Comparison of ENCODE assay signal across 8 mouse cellular contexts in genomic region chr12:11436497-11437265, GRCm38 (mm10). TPM values are rescaled to one million over a fixed set of nuclear protein-coding genes. Genes with fewer than 3 reads are reported as not detected.
DNase-seq lines count a peak whose midpoint lies in the region; ATAC-seq lines count a peak whose summit lies in the region.

Gene Vsnl1 (minus strand): TSS chr12:11436613.

- 0 out of 2 replicates have a peak within 1 kb of the TSS, but pooled peaks have one; percentile 4 for H3K9ac ChIP-seq in intestine, embryonic 15.5 days

- no peaks in the 10 kb centered on the region for H3K36me3 ChIP-seq in intestine, embryonic 15.5 days

- no peak within 1 kb of the TSS for H3K27ac ChIP-seq in intestine, embryonic 15.5 days

- WGBS in intestine, embryonic 15.5 days, result 3% methylated on average over 34 of the region's 34 CpGs

- H3K9me3 ChIP-seq in intestine, embryonic 15.5 days, result no peaks in the 10 kb centered on the region

- peak within 1 kb of the TSS; percentile 66 for H3K4me2 ChIP-seq in intestine, embryonic 15.5 days (replicated peaks)

- peaks cover 11% of the 10 kb centered on the region; the same call in 1 of the 2 replicates for H3K27me3 ChIP-seq in intestine, embryonic 15.5 days (replicated peaks)

- intact Hi-C loops in gastrocnemius, postnatal 14 days (cut with DNase I; ENCODE audit: low total_unique reads), result no loop called here

- DNase-seq in ZHBTc4 (ENCODE audit: low read depth, low spot score), result peak; percentile 85
- DNase-seq in embryo, embryonic 10 days (ENCODE audit: low spot score), result peak; percentile 88
- DNase-seq in gastrocnemius, postnatal 14 days, result peak; percentile 68
- peak; percentile 79 to 92 for DNase-seq in left cerebral cortex, adult 9 months (ENCODE audit: low spot score in 2 of 2)
- DNase-seq in mesoderm, embryonic 11.5 days (ENCODE audit: low read depth, low spot score), result peak; percentile 90
- DNase-seq in right cerebral cortex, postnatal 4 days, result peak; percentile 84

- H3K4me3 ChIP-seq in intestine, embryonic 15.5 days (replicated peaks), result peak within 1 kb of the TSS; percentile 34

- ATAC-seq in intestine, embryonic 15.5 days, result peak; percentile 93
- no peak for ATAC-seq in granulocyte monocyte progenitor cell, adult 5-6 weeks (replicated peaks; ENCODE audit: poor library complexity, severe bottlenecking)

- peaks cover 6% of the 10 kb centered on the region; the same call in 1 of the 2 replicates for H3K4me1 ChIP-seq in intestine, embryonic 15.5 days (replicated peaks)

RNA-seq across cellular contexts. Expression of gene Vsnl1, which starts in this region (rescaled TPM):
- under 1 TPM in 1 of 2 experiments, not detected in 1; 0.11 TPM for total RNA-seq in gastrocnemius, postnatal 14 days (2021)
- 0.44 and 0.62 TPM in 2 replicates for polyA plus RNA-seq in intestine, embryonic 15.5 days (2015; fragmentation: Nextera tagmentation; extraction: Ambion mirVana)
- total RNA-seq in granulocyte monocyte progenitor cell, adult 5-6 weeks (2014; fragmentation: Nextera tagmentation), result not detected in 2 replicates
- total RNA-seq in granulocyte monocyte progenitor cell, adult 5-6 weeks (2017), result not detected in 2 replicates

Comparison
In these comparisons a context has a peak if more than half of its experiments do, and no peak if none do; other contexts are left out.
1. Peak in DNase-seq in gastrocnemius, postnatal 14 days; RNA of the gene not detected or under 1 TPM.
2. Peak in ATAC-seq, H3K4me3 ChIP-seq, H3K9ac ChIP-seq and H3K4me2 ChIP-seq in intestine, embryonic 15.5 days; RNA of the gene not detected or under 1 TPM.